Mouse (Mus musculus) liver, embryonic 14.5 days (tissue): ENCODE measurements around the gene Cop1.

ENCODE experiments used
- CTCF ChIP-seq: IDR thresholded peaks from 2 replicates; pipeline ENCODE4 v1.5.1; 2016; ENCODE audit warnings: antibody characterized with exemption, low read depth, control low read depth
- EP300 ChIP-seq: IDR thresholded peaks from 2 replicates; pipeline ENCODE4 v1.6.1; 2016; ENCODE audit warnings: antibody characterized with exemption, low read depth

DNA sequence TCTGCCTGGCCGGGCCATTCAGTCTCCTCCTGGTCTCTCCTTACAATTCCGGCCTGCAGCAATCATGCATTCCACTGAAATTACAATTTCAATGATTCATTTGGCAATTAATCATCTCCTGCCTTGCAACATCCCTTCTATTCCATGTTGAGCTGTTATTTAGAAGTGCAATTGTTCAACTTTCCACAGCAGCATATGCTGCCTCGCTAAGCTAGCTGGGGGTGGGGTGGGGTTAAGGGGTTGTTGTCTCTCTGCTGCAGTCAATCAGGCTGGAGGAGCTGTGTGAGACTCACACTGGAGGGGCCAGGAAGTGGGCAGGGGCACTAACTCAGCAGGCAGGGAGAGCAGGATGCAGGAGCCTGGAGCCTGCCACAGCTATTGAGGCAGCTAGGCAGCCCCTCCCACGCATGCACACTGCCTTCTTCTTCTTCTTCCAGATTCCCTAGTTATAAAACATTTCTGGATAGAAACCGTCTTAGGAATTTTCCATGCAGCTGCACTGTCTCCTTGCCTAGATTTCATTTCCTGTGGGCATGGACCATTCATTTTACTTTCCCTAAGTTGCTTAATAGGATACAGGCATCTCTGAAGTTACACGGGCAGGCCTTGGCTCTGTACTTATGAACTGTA is 161.1 kb downstream of the Cop1 start:
- TF ChIP-seq CTCF (no peak), EP300 (no peak)
